Mouse (Mus musculus) liver, adult 2 months (tissue): ENCODE results near the gene Trap1.

Experiments
- CTCF ChIP-seq: fragments of 200-500 bp; IDR thresholded peaks from 2 replicates; pipeline ENCODE4 v1.5.1; 2011; ENCODE audit warnings: low read depth, low read length, control low read depth
- POLR2A ChIP-seq: fragments of 200-500 bp; IDR thresholded peaks from 2 replicates; pipeline ENCODE4 v1.6.1; 2011; ENCODE audit warnings: low read length, control low read depth; ENCODE audit not compliant: insufficient read depth; ENCODE audit errors: extremely low read depth

DNA sequence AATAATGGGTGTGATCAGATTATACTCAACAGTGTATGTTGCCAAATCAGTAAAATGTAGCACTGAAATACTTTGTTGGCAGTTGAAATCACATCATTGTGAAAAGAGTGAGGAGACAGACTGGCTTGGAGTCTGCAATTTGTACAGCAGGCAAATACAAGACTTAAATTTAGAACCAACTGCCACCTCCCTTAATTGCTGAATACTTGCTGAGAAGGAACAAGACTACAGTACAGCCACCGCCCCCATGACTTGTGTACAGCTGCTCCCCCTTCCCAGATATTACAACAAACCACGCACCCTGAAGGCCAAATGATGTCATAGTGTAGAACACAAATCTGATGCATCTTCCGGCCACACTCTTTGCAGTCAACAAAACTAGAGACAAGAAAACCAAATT lies 18.5 kb upstream of the Trap1 start:
- TF ChIP-seq POLR2A (no peak), CTCF (no peak)
